Comparison of ENCODE assay signal across 12 mouse cellular contexts in genomic region chr19:40748559-40748958, GRCm38 (mm10). TPM values are rescaled to one million over a fixed set of nuclear protein-coding genes. Genes with fewer than 3 reads are reported as not detected.
DNase-seq lines count a peak whose midpoint lies in the region; ATAC-seq and TF ChIP-seq lines count a peak whose summit lies in the region.
"Had no signal": no experiment of that assay in that cellular context is flagged by ENCODE, and none has a peak within 500 bp of the region (broad histone marks: within the 10 kb centered on the region; RNA-seq: fewer than 3 reads in every experiment).

Gene Cc2d2b (plus strand): TSS chr19:40748753.

- H3K36me3 ChIP-seq in forebrain, embryonic 16.5 days (ENCODE audit: control insufficient read depth, insufficient read depth) = no peaks in the 10 kb centered on the region
- H3K36me3 ChIP-seq in forebrain, embryonic 12.5 days (replicated peaks) = no peaks in the 10 kb centered on the region
- H3K36me3 ChIP-seq in hindbrain, embryonic 15.5 days = no peaks in the 10 kb centered on the region
- H3K36me3 ChIP-seq in hindbrain, embryonic 10.5 days = no peaks in the 10 kb centered on the region
- H3K36me3 ChIP-seq in E14TG2a.4 (ENCODE audit: insufficient read depth, low read length) = no peaks in the 10 kb centered on the region

- H3K4me3 ChIP-seq in forebrain, embryonic 16.5 days (replicated peaks; ENCODE audit: low read length) = no peak within 1 kb of the TSS
- no peak within 1 kb of the TSS for H3K4me3 ChIP-seq in forebrain, embryonic 12.5 days (replicated peaks)
- no peak within 1 kb of the TSS for H3K4me3 ChIP-seq in hindbrain, embryonic 15.5 days
- no peak within 1 kb of the TSS for H3K4me3 ChIP-seq in hindbrain, embryonic 10.5 days
- peak within 1 kb of the TSS; percentile 53 for H3K4me3 ChIP-seq in E14TG2a.4 (replicated peaks; ENCODE audit: low read length)
- H3K4me3 ChIP-seq: megakaryocyte, embryonic 14.5 days had no signal

- H3K27ac ChIP-seq in forebrain, embryonic 16.5 days (ENCODE audit: low read length) = peak within 1 kb of the TSS; percentile 61
- no peak within 1 kb of the TSS for H3K27ac ChIP-seq in forebrain, embryonic 12.5 days
- H3K27ac ChIP-seq in hindbrain, embryonic 15.5 days (replicated peaks) = no peak within 1 kb of the TSS
- no peak within 1 kb of the TSS for H3K27ac ChIP-seq in hindbrain, embryonic 10.5 days

- no peaks in the 10 kb centered on the region for H3K27me3 ChIP-seq in forebrain, embryonic 16.5 days (replicated peaks; ENCODE audit: control insufficient read depth, insufficient read depth, low read length)
- no peaks in the 10 kb centered on the region for H3K27me3 ChIP-seq in forebrain, embryonic 12.5 days
- no peaks in the 10 kb centered on the region for H3K27me3 ChIP-seq in hindbrain, embryonic 15.5 days
- H3K27me3 ChIP-seq in hindbrain, embryonic 10.5 days (ENCODE audit: insufficient read depth, poor library complexity, severe bottlenecking) = no peaks in the 10 kb centered on the region
- H3K27me3 ChIP-seq in E14TG2a.4 (ENCODE audit: insufficient read depth, low read length) = peaks cover 28% of the 10 kb centered on the region
- H3K27me3 ChIP-seq: megakaryocyte, embryonic 14.5 days had no signal

- no peak for DNase-seq in hindbrain, embryonic 10.5 days (ENCODE audit: low spot score)
- peak; percentile 33 for DNase-seq in brain, embryonic 14.5 days (ENCODE audit: low read depth)
- no peak for DNase-seq in T-cell, adult 2 months (ENCODE audit: low spot score)
- DNase-seq in right cerebral cortex, postnatal 10 days (ENCODE audit: low spot score in 2 of 2) = no peak
- DNase-seq: B cell, adult 2 months; lung, adult 18-20 months had no signal

- TF ChIP-seq POLR2A in brain, embryonic 14.5 days (IDR thresholded peaks at IDR 0.05; ENCODE audit: borderline replicate concordance, extremely low read depth, insufficient read depth, insufficient read length, poor library complexity, severe bottlenecking) = no peak

- 61% methylated on average over 14 of the region's 17 CpGs for WGBS in forebrain, embryonic 16.5 days
- WGBS in forebrain, embryonic 12.5 days = 71% methylated on average over 17 of the region's 17 CpGs
- WGBS in hindbrain, embryonic 15.5 days = 71% methylated on average over 17 of the region's 17 CpGs
- WGBS in hindbrain, embryonic 10.5 days = 69% methylated on average over 17 of the region's 17 CpGs

- no peak for ATAC-seq in forebrain, embryonic 16.5 days
- ATAC-seq in forebrain, embryonic 12.5 days (ENCODE audit: low FRiP score) = no peak
- ATAC-seq in hindbrain, embryonic 15.5 days (ENCODE audit: low FRiP score, low read depth) = no peak

- no peak for TF ChIP-seq CTCF in E14TG2a.4 (conservative IDR thresholded peaks at IDR 0.05; ENCODE audit: low read length)
- TF ChIP-seq CTCF in brain, embryonic 14.5 days (IDR thresholded peaks at IDR 0.05; ENCODE audit: borderline replicate concordance, extremely low read depth, insufficient read depth, insufficient read length) = no peak

- H3K9me3 ChIP-seq in forebrain, embryonic 16.5 days (ENCODE audit: control insufficient read depth, low read length) = no peaks in the 10 kb centered on the region
- no peaks in the 10 kb centered on the region for H3K9me3 ChIP-seq in forebrain, embryonic 12.5 days
- no peaks in the 10 kb centered on the region for H3K9me3 ChIP-seq in hindbrain, embryonic 15.5 days
- no peaks in the 10 kb centered on the region for H3K9me3 ChIP-seq in hindbrain, embryonic 10.5 days
- no peaks in the 10 kb centered on the region for H3K9me3 ChIP-seq in E14TG2a.4 (ENCODE audit: low read length)
- H3K9me3 ChIP-seq: megakaryocyte, embryonic 14.5 days had no signal

- H3K4me1 ChIP-seq in forebrain, embryonic 16.5 days (replicated peaks; ENCODE audit: control insufficient read depth, insufficient read depth, low read length) = no peaks in the 10 kb centered on the region; the same call in 1 of the 2 replicates
- no peaks in the 10 kb centered on the region for H3K4me1 ChIP-seq in forebrain, embryonic 12.5 days
- H3K4me1 ChIP-seq in hindbrain, embryonic 15.5 days (replicated peaks) = no peaks in the 10 kb centered on the region
- 0 out of 2 replicates have a peak, but pooled peaks cover 3% of the 10 kb centered on the region for H3K4me1 ChIP-seq in hindbrain, embryonic 10.5 days (replicated peaks)
- peaks cover 15% of the 10 kb centered on the region for H3K4me1 ChIP-seq in E14TG2a.4 (replicated peaks; ENCODE audit: low read depth, low read length)

- no peak within 1 kb of the TSS for H3K4me2 ChIP-seq in forebrain, embryonic 16.5 days (ENCODE audit: low read length)
- no peak within 1 kb of the TSS for H3K4me2 ChIP-seq in forebrain, embryonic 12.5 days
- peak within 1 kb of the TSS; percentile 2; the same call in 1 of the 2 replicates for H3K4me2 ChIP-seq in hindbrain, embryonic 15.5 days

- H3K9ac ChIP-seq in forebrain, embryonic 16.5 days (replicated peaks; ENCODE audit: low read depth, low read length) = no peak within 1 kb of the TSS
- H3K9ac ChIP-seq in forebrain, embryonic 12.5 days = no peak within 1 kb of the TSS
- H3K9ac ChIP-seq in hindbrain, embryonic 15.5 days = no peak within 1 kb of the TSS

RNA-seq across cellular contexts. Expression of gene Cc2d2b, which starts in this region (rescaled TPM):
- polyA plus RNA-seq in forebrain, embryonic 16.5 days (2015; fragmentation: Nextera tagmentation; extraction: Ambion mirVana) = 0.20 and 0.60 TPM in 2 replicates
- 0.38 TPM in 1 of 2 replicates, not detected in the other for polyA plus RNA-seq in forebrain, embryonic 12.5 days (2016; fragmentation: Nextera tagmentation; extraction: Ambion mirVana)
- polyA plus RNA-seq in hindbrain, embryonic 15.5 days (2015; fragmentation: Nextera tagmentation; extraction: Ambion mirVana) = 0.07 and 0.18 TPM in 2 replicates
- 0.20 and 0.55 TPM in 2 replicates for polyA plus RNA-seq in hindbrain, embryonic 10.5 days (2016; fragmentation: Nextera tagmentation; extraction: Ambion mirVana)
- 0.09 and 0.34 TPM in 2 replicates for polyA plus RNA-seq in brain, embryonic 14.5 days (2012; rRNA removed)
- polyA plus RNA-seq: kidney, embryonic 14.5 days had no signal

Comparison
In these comparisons a context has a peak if more than half of its experiments do, and no peak if none do; other contexts are left out.
1. Peak in DNase-seq in brain, embryonic 14.5 days; RNA of the gene not detected or under 1 TPM.